Mouse (Mus musculus) adrenal gland, adult 8-10 months (tissue): Measurements from ENCODE around the gene Scaf4. TPM values are rescaled to one million over a fixed set of nuclear protein-coding genes. Genes with fewer than 3 reads are reported as not detected.
A peak's percentile ranks its signal among the peaks of the same experiment; 100 is the strongest.

Experiments
- DNase-seq: peaks from one replicate; pipeline ENCODE4 v3.0.0; 2022
- total RNA-seq, 4 experiments: library from RNA; stranded (reverse); gene quantifications; 2 replicates each; pipeline ENCODE4 v1.2.4; 2022

Scaf4 gene
- 10 to 100 TPM; 33.2 to 72.0 (median 48.3) TPM for total RNA-seq

DNA sequence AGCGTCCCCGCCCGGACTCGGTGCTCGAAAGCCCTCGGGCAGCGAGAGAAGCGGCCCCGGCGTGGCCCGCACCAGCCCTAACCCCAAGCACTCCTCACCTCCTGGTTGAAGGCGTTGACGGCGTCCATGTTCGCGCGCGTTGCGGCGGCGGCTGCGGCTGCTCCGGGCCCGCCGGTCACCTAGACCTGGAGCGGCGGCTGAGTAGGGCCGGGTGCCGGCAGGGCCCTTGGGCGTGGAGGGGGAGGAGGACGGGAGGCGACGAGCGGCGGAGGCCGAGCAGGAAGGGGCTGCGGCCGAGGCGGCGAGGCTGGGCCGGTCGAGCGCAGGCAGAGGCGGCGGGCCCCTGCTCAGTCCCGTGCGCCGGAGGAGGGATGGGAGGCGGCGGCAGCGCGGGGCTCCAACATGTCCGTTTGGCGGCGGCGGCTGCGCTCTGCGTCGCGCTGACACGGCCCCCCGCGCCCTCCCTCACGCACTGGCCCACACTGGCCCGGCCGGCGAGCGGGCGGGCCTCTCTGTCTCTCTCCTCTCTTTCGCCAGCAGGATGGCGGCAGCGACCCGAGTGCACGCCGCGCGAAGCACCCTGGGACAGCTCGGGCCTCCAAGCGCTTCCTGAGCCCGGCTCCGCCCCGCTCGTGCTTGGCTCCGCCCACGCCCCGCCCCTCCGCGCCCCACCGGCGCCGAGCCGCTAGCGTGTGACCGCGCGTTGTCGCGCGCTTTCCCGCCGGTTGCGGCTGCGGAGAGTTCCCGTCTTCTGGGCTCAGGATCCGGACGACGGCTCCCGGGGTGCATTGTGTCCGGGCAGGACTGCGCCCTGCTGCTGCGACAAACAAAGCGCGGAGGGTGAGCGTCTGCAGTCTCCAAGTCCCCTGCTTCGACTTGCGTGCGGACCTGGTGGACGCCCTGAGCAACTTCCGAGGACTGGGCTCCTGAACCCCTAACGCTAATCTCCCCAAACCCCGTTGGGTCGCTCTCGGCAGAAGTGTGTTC, at the start of gene Scaf4:
Gene Scaf4, minus strand, starts transcription at position 599 of the 987 bp plus-strand sequence.
- DNase-seq, result peak; percentile 95

DNA sequence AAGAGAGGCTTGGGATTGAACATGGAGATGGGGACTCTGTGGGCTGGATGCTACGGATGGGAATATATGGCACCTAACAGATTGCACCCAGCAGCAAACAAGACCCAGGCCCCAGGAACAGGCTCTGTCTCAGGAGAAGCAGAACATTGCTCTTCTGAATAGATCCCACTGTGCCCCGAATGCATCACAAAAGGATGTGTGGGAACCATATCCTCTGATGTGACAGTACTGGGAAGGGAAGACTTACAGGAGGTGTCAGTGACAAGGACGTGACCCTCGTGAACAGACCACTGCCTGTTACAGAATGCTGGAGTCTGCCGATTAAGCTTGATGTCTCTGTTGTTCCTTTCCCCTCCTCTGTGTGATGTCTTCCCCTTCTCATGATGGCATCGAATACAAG, 48.2 kb upstream of the Scaf4 start:
- DNase-seq, result no peak

DNA sequence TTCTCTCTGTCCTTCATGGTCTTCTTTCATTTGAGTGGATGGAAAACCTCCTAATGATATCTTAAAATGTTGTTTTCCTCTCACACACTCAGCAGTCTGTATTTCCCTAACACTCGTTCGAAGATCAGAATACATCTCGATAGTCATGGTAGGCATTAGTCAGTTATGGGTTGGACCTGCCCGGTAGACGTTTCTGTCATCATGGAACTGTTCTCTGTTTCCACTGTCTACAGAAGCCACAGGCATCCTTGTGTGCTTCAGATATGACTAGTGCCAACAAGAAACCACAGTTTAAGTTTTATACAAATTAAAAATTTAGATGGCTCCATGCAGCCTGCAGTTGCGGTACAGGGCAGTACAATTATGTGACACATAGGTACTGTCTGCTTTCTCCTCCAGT, 46.7 kb upstream of the Scaf4 start:
- no peak for DNase-seq

DNA sequence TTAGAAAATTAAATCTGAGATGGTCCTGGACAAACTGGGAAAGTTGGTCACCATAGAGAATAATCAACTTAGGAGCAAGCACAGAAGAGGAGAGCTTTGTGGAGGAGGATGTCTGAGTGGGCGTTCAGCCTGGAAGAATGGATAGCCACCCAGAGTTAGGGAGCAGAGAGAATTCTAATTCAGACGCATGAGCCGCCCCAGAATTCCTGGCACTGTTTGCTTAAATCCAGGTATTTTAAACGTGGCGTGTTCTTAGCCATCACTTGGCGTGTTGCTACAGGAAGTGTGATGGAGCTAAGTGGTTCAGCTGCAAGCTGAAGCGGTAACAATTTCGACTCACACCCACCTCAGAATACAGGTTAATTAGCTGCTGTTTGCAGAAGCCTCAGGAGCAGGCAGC, 45.2 kb upstream of the Scaf4 start:
- DNase-seq, result no peak

DNA sequence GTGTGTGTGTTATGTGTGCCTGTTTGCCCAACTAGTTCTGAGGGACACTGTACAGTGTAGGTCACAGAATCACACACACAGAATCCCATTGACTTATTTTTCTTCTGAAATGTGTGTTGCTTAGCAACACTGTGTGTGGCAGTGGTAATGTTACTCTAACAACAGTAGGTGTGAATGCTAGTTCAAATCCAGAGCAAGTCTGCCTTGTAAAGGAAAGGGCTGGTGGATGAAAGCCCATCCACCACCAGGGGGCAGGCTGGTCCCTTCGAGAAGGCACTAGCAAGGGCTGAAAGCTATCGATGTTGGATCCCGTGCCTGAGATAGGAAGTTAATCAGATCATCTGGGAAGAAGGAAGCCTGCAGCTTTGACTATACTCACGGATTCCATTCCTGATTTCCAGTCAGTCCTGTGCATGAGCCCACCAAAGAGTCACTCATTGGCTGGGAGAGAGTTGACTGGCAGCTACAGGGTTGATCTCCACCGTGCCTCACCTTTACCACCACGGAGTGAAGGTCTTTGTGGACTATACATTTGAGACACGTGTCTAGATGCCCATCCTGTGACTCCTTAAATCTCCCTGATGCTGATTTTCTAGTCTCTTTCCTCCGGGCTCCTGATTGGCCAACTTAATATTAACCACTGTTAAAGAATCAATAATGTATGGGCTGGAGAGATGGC, 38.7 kb upstream of the Scaf4 start:
- DNase-seq, result peak; percentile 55

DNA sequence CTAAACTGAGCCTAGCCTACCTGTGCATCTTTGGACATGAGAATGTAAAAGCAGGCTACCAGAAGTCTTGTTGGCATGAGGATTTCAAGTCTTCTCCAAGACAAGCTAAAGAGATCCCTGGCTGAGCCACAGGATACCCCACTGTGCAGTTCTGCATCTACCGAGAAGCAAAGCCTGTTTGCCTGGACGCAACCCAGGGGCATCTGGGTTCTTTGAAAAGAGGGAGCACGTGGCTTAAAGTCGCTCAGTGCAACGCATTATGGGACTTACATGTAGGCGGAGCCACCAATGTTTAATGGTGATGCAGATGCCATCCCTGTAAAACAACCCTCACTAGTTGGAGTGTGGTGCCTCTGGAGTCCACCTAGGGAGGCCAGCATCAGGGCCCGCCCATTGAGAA, 35.0 kb upstream of the Scaf4 start:
- DNase-seq, result no peak

DNA sequence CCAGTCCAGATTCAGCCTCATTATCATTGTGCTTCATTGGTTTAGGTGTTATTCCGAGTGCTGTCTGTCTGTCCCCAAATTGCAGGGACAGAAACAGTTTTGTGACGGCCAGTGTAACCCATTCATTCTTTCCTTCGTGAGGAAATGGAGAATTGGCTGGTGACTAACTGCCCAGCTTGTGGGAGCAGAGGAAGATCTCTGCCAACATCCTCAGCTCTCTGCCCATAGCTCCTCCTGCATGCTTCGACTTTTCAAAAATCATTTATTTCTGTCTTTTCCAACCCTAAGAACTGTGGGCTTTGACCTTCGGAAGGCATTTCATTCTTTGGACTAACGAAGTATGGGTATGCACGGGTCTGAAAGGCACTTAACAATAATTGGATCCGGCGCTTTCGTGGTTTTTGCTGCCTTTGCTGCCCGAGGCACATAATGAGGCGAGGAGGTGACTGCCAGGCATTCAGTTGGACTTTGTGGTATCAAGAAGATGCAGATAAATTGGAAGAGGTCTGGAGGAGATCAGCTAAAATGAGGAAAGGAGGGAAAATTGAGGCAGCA, 34.1 kb upstream of the Scaf4 start:
- DNase-seq, result no peak

DNA sequence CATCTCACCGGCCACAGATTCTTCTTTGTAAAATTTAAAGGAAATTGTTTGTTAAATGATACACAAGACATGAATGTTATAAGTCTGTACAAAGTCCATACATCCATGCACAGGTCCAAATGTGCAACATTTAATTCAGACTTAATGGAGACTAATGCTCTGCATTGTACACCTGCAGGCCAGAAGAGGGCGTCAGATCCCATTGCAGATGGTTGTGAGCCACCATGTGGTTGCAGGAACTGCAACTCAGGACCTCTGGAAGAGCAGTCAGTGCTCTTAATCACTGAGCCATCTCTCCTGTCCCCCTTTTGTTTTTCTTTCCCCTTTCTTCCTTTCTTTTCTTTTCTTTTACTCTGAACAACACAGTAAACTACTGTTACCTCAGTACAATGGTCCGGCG, 33.5 kb upstream of the Scaf4 start:
- no peak for DNase-seq

DNA sequence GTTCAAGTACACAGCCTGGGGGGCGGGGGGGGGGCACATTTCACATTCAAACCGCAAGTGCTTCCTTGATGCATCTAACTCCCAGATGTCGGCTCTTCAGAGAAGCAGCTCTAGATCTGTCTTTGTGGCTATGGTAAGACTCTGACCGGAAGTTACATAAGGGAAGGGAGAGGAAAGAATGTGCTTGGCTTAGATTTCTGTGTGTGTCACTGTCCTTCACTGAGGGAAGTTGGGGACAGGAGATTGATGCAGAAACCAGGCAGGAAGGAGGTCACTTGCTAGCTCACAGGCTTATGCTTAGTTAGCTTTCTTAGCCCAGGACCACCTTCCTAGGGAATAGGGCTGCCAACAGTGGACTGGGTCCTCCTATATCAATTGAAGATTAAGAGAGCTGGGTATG, 31.6 kb upstream of the Scaf4 start:
- DNase-seq, result peak; percentile 4

DNA sequence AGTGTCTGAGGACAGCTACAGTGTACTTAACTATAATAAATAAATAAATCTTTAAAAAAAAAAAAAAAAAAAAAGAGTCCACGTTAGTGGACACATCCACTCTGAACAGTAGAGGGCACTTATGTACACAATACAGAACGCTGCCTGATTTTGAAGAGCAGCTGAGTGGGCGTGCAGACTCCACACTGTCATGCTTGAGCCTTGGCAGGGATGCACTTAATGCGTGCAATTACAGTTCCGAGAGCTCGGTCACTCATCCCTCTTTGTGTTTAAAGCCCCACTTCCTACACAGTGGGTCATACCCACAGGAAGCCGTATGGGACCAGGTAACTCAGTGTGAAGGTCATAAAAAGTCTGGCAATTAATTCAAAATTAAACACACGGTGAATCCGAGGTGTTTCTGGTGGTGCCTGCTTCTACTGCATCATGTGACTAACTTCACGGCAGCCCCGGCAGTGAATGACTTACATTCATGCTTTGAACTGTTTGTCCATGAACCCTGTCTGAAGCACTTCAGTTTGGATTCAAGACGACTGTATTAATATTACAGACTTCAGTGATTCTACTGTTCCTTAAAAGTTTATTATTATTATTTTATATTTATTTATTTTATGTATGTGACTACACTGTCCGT, 28.3 kb upstream of the Scaf4 start:
- peak; percentile 8 for DNase-seq

DNA sequence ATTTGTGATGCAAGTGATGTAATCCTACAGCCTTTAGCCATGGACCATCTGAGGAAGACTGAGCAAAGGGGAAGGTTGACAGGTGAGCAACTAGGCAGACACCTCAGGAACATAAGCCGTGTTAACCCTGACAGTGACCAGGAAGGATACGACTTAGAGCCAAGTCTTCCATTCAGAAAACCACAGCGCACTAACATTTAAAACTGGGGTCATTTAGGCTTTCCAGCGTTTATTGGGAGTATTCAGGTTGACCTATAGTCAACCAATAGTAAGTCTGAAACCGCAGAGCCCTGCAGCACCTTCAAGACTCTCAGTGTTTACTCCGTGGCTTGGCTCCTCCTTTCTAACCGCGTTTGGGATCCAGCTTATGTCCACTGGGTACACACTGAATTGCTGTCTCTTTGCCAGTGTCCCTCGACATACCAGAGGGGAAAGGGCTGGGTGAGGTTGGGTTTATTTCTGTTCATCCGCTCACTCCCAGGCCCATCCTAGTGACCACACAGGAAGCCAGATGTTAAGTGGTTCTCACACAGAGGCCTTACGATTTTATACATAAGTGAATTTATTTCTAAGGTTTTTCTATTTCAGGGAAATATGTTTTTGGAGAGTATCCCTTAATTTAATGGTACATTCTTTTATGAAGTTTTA, 26.3 kb upstream of the Scaf4 start:
- no peak for DNase-seq

DNA sequence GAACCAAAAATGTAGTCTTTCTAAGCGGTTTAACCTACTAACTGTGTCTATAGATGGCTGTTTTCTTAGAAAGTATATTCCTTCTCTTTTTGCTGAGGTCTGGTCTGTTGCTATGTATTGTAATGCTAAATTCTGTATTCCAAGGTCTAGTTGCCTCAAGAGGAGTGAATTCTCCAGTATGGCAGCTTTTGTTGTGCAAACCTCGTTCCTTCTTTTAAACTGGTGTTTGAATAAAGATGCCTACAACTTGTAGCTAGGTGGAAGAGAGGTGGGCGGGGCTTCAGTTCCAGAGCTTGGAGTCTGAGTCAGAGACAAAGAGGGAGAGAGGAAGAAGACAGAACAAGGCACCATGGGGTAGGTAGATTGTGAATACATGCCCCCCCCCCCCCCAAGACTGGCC, 25.5 kb upstream of the Scaf4 start:
- DNase-seq, result no peak

DNA sequence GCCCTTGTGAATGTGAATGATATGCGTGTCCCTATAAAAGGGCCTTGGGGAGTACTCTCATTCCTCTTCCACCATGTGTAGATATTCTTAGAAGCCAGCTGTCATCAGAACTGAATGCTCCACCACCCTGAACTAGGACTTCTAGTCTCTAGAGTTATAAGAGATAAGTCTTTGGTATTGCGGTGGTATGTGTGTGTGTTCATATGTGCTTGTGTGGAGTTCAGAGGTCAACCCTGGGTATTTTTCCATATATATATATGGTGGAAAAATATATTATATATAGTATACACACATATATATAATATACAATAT, 19.6 kb upstream of the Scaf4 start:
- no peak for DNase-seq

DNA sequence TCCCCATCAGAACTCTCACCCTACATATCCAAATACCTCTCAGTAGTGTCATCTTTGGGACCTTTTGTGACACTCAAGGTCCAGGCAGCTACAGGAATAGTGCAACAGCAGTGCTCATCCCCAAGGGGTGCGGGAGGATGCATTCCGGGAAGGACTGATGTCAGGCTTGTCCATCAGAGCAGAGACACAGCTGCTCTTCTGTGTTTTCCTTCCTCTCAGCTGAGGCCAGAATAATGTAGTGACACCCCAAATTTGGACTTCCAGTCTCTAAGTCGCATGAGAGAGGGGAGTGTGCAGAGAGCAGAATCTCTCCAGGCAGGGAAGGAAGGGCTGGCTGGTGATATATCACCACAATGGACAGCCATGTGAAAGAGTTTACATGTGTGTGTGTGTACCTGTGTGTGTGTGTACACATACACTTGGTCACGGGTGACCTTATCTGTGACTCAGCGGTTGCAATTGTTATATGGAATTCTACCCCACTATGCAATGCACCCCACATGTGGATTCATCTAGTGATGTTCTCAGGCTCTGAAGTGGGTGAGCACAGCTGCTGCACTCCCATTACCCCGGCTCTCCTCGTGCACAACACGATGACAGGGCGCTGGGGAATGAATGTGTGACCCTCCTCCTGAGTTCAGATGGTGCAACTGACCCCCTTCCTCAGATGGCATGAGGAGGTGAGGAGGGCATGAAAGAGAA, 19.1 kb upstream of the Scaf4 start:
- DNase-seq, result no peak

DNA sequence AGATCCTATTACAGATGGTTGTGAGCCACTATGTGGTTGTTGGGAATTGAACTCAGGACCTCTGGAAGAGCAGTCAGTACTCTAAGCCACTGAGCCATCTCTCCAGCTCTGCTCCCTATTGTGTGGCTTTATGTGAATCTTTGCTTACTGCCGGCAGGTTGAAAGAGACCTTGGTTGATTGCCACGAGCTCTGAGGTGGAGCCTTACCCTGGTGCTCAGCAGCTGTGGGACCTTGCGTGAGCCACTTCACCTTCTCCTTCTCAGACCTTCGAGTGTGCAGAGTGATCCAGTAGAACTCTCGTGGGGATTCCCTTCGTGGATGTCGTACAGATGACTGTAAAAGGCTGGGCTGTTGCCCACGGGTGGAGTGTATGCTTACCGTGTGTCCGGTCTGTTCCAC, 17.4 kb upstream of the Scaf4 start:
- DNase-seq, result no peak

DNA sequence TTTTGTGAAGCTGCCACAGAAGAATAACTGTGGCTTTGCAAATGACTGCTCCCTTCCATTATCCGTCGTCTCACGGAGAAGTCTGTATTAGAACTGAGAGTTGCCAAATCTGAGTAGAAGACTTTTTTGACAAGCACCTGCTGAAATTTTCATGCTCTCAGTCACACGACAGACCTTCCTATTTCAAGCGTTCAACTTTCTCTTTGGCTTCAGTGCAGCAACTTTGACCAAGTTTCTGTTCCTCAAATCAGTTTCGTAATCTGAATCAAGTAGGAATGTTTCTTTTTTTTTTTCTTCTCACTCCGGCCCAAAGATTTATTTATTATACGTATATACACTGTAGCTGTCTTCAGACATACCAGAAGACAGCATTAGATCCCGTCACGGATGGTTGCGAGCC, 16.6 kb upstream of the Scaf4 start:
- no peak for DNase-seq

DNA sequence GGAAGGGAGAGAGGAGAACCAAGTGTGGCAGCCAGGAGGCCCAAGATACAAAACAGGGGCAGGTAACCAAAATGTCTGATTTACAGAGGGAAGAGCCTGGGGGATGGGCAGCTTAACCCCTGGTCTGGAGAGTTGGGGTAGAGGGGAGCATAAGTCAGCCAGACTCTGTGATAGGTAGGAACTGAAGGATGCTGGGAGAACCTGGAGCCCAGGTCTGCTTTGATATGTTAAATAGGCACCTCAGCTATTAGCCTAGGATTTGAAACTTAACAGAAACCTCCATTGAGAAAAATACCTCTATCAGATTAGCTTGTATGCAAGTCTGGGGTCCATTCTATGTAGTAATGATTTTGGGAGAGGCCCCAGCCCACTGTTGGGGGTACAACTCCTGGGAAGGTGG, 15.3 kb upstream of the Scaf4 start:
- no peak for DNase-seq

DNA sequence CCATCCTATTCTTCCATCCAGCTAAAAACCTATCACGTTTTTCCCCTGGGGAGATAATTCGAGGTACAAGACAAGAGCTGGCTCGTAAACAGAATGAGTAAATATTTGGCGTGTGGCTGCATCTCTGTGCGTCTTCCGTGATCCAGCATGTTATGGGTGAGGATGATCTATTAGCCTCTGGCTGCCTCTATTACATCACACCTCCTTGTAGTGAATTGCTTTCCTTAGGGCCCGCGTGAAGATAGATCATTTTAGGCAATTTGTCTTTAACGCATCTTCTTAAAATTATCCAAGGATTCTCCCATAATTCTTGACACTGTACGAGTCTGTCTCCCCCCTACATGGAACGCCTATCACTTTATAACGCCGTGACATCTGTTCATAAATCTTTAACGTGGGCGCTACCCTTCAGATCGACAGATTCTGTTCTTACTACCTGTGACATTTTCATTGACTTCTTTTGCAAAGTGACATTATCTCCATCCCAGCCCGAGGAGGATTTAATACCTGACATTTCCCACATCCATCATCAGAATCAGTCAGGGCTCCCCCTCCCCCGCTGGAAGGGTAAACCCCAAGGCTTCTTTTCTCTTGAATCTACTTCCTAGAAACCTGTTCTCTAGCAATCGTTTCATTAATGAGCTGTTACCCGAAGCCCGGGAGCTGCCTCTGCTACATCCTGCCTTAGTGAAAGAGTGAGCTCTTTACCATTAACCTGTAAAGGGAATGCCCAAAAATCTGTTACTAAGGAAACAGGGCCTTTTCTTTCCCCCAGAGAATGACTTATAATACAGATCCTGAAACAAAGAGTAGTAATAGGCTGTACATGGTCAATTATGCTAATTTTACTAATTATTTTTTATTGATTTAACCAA, 14.4 kb upstream of the Scaf4 start:
- DNase-seq, result no peak

DNA sequence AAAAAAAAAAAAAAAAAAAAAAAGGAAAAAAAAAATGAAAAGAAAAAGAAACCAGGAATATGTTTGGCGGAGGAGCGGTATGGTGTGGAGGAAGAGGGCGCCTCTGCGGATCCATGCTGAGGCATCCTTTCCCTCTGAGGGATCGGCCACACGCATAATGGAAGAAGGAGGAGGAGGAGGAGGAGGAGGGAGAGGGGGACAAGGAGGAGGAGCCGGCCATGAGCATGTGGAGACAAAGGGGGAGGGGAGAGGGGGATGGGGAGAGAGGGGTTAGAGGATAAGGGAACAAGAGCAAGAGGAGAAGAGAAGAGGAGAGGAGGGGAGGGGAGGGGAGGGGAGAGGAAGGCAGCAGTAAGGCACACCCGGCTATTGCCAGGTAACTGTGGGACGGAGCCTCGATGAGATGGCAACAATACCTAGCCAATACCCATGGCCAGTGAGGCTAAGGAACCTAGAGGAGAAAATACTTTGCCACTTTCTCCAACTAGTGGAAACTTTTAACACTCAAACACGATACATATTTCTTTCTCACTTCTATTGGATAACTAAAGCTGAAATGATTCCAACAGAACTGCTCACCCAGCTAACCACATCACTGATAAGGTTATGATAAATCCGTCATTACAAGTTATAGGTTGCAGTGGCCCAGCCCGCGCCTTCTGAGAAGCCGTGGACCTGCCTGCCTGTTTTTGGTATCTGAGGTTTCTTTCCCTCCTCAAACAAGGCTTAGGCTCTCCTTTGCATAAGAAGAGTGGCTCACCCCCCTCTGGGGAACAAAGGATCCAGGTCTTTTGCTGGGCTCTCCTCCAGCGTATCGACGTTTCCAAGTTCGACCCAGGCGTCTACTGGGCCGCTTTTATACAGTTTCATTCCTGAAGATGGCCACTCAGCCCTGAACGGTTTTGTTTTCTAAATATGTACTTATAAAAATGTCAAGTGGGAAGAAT, 13.4 kb upstream of the Scaf4 start:
- DNase-seq, result no peak

DNA sequence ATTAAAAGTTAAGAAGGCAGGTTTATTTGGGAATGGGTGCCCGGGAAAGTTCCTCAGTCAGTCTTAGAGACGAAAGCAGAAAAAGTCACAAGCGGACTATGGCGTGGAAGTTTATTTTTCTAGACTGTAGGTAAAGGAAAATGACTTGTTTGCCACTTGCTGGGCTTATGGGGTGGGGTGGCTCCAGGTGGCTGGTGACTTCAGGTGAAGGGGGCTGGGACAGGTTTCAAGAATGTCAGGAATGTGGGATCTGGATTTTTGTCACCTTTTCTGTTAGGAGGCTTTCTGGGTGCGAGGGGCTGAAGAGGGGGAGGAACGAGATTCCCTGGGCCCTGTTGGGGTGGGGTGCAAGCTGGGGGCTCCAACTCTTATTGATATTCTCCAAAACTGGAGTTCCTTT, 7.4 kb upstream of the Scaf4 start:
- DNase-seq, result no peak
